Mouse (Mus musculus) liver, embryonic 11.5 days (tissue): ENCODE results near the gene Cd59b. TPM values are rescaled to one million over a fixed set of nuclear protein-coding genes. Genes with fewer than 3 reads are reported as not detected.
A peak's percentile ranks its signal among the peaks of the same experiment; 100 is the strongest.

Experiments used
- ATAC-seq: fragments of 200-750 bp; cut with Nextera tagmentation; replicated peaks from 2 replicates; pipeline ENCODE4 v1.8.0; 2017; ENCODE audit warnings: moderate number of reproducible peaks, mild to moderate bottlenecking, moderate TSS enrichment, moderate library complexity; ENCODE audit not compliant: low FRiP score
- DNase-seq: peaks from one replicate; pipeline ENCODE4 v3.0.0-alpha.2; 2017; ENCODE audit warnings: low spot score
- H3K27ac ChIP-seq: fragments of 300-500 bp; sonication (generic); 2 replicates; pipeline ENCODE4 v1.5.1; 2014; ENCODE audit warnings: mild to moderate bottlenecking, low read depth, low read length, control low read depth
- H3K27me3 ChIP-seq: fragments of 300-500 bp; sonication (generic); replicated peaks from 2 replicates; pipeline ENCODE4 v1.6.1; 2014; ENCODE audit warnings: low read length, mixed read lengths; ENCODE audit not compliant: control insufficient read depth, insufficient read depth
- H3K36me3 ChIP-seq: fragments of 300-500 bp; sonication (generic); 2 replicates; pipeline ENCODE4 v1.6.1; 2014; ENCODE audit warnings: mild to moderate bottlenecking, low read length, moderate library complexity, mixed read lengths; ENCODE audit not compliant: control insufficient read depth, insufficient read depth
- H3K4me1 ChIP-seq: fragments of 300-500 bp; sonication (generic); replicated peaks from 2 replicates; pipeline ENCODE4 v1.6.1; 2014; ENCODE audit warnings: low read length, mixed read lengths; ENCODE audit not compliant: control insufficient read depth, insufficient read depth
- H3K4me2 ChIP-seq: fragments of 300-500 bp; sonication (generic); 2 replicates; pipeline ENCODE4 v1.6.1; 2014; ENCODE audit warnings: mild to moderate bottlenecking, control low read depth, moderate library complexity
- H3K4me3 ChIP-seq: fragments of 300-500 bp; sonication (generic); 2 replicates; pipeline ENCODE4 v1.5.1; 2014; ENCODE audit warnings: low read depth, low read length, control low read depth
- H3K9ac ChIP-seq: fragments of 300-500 bp; sonication (generic); 2 replicates; pipeline ENCODE4 v1.6.1; 2014; ENCODE audit warnings: low read depth, low read length, control low read depth
- H3K9me3 ChIP-seq: fragments of 300-500 bp; sonication (generic); 2 replicates; pipeline ENCODE4 v1.6.1; 2016; ENCODE audit warnings: low read length, inconsistent platforms, mixed read lengths; ENCODE audit not compliant: control insufficient read depth
- WGBS: fragments of 180-500 bp; shearing (Covaris S2); extraction: QIAGEN DNeasy Blood & Tissue Kit; methylation state at CpG from one replicate; pipeline ENCODE4 v1.1.7; 2014; 5-methylcytosine and 5-hydroxymethylcytosine counted together
- polyA plus RNA-seq: library from polyadenylated mRNA; unstranded; fragments of >200 nt; fragmentation: Nextera tagmentation; extraction: Ambion mirVana; gene quantifications from 2 replicates; pipeline ENCODE4 v1.2.1, GENCODE M21; 2014

Cd59b gene
- polyA plus RNA-seq = 8.7 and 10.6 TPM in 2 replicates

GRCm38 (mm10) chr2:104069704-104070185 is at the start of gene Cd59b:
Gene Cd59b (plus strand): TSS chr2:104069849.
- DNase-seq (peak; percentile 80), ATAC-seq (peak; percentile 95)
- Histone ChIP-seq H3K27me3 (no peaks in the 10 kb centered on the region), H3K4me1 (no peaks in the 10 kb centered on the region), H3K36me3 (no peaks in the 10 kb centered on the region), H3K27ac (peak within 1 kb of the TSS; percentile 90), H3K9me3 (no peaks in the 10 kb centered on the region), H3K4me3 (peak within 1 kb of the TSS; percentile 49), H3K4me2 (peak within 1 kb of the TSS; percentile 73), H3K9ac (peak within 1 kb of the TSS; percentile 57)
- WGBS = 13% methylated on average over 13 of the region's 13 CpGs

- H3K9ac ChIP-seq = no peak overlapping the region
- ATAC-seq (no peak), DNase-seq (no peak)
- H3K9me3 ChIP-seq = no peaks in the 10 kb centered on the region
- no peak overlapping the region for H3K27ac ChIP-seq
- 72% methylated on average over 7 of the region's 7 CpGs for WGBS
- H3K4me2 ChIP-seq = no peak overlapping the region
- 0 out of 2 replicates have a peak, but pooled peaks cover 2% of the 10 kb centered on the region for H3K4me1 ChIP-seq
- H3K36me3 ChIP-seq = no peaks in the 10 kb centered on the region
- no peaks in the 10 kb centered on the region for H3K27me3 ChIP-seq
- H3K4me3 ChIP-seq = no peak overlapping the region
Measured at GRCm38 (mm10) chr2:104023096-104023495, 46.6 kb upstream of the Cd59b start.

GRCm38 (mm10) chr2:104024656-104025055 is 45.0 kb upstream of the Cd59b start:
- no peaks in the 10 kb centered on the region for H3K27me3 ChIP-seq
- H3K9me3 ChIP-seq = no peaks in the 10 kb centered on the region
- DNase-seq = no peak
- no peak for ATAC-seq
- H3K4me2 ChIP-seq = no peak overlapping the region
- no peak overlapping the region for H3K9ac ChIP-seq
- no peak overlapping the region for H3K4me3 ChIP-seq
- no peak overlapping the region for H3K27ac ChIP-seq
- H3K4me1 ChIP-seq = peaks cover 10% of the 10 kb centered on the region
- no peaks in the 10 kb centered on the region for H3K36me3 ChIP-seq
- WGBS = 90% methylated on average over 4 of the region's 4 CpGs

- Histone ChIP-seq H3K4me2 (peak within 1 kb of the TSS; percentile 88), H3K9ac (peak within 1 kb of the TSS; percentile 100), H3K27me3 (no peaks in the 10 kb centered on the region), H3K4me3 (peak within 1 kb of the TSS; percentile 92), H3K36me3 (no peaks in the 10 kb centered on the region), H3K9me3 (no peaks in the 10 kb centered on the region), H3K4me1 (peaks cover 19% of the 10 kb centered on the region), H3K27ac (peak within 1 kb of the TSS; percentile 86)
- 1% methylated on average over 42 of the region's 44 CpGs for WGBS
- ATAC-seq (peak; percentile 91), DNase-seq (peak; percentile 93)
Measured at GRCm38 (mm10) chr2:104027458-104028138, 42.1 kb upstream of the Cd59b start, which contains the start of gene Fbxo3. Gene Fbxo3 (plus strand): TSS chr2:104027721.

- H3K27me3 ChIP-seq = no peaks in the 10 kb centered on the region
- H3K4me1 ChIP-seq = peaks cover 19% of the 10 kb centered on the region
- H3K9ac ChIP-seq = peak within 1 kb of the TSS; percentile 100
- peak within 1 kb of the TSS; percentile 92 for H3K4me3 ChIP-seq
- ATAC-seq = peak; percentile 43
- H3K36me3 ChIP-seq = no peaks in the 10 kb centered on the region
- H3K27ac ChIP-seq = peak within 1 kb of the TSS; percentile 86
- under 1% methylated on average over 32 of the region's 32 CpGs for WGBS
- DNase-seq = no peak
- peak within 1 kb of the TSS; percentile 88 for H3K4me2 ChIP-seq
- H3K9me3 ChIP-seq = no peaks in the 10 kb centered on the region
Measured at GRCm38 (mm10) chr2:104028139-104028723, 41.4 kb upstream of the Cd59b start, which contains the start of gene 4931422A03Rik. Gene 4931422A03Rik (minus strand): TSS chr2:104028361.

GRCm38 (mm10) chr2:104029074-104029473 is 40.6 kb upstream of the Cd59b start:
- Histone ChIP-seq H3K9ac (peak overlapping the region; percentile 100), H3K4me2 (peak overlapping the region; percentile 88), H3K27ac (peak overlapping the region; percentile 86), H3K9me3 (no peaks in the 10 kb centered on the region), H3K36me3 (0 out of 2 replicates have a peak, but pooled peaks cover 3% of the 10 kb centered on the region), H3K27me3 (no peaks in the 10 kb centered on the region), H3K4me1 (peaks cover 19% of the 10 kb centered on the region), H3K4me3 (peak overlapping the region; percentile 92)
- no peak for DNase-seq
- WGBS = 29% methylated on average over 2 of the region's 2 CpGs
- ATAC-seq = peak; percentile 76

- Histone ChIP-seq H3K9me3 (no peaks in the 10 kb centered on the region), H3K27me3 (no peaks in the 10 kb centered on the region), H3K27ac (no peak overlapping the region), H3K9ac (no peak overlapping the region), H3K36me3 (0 out of 2 replicates have a peak, but pooled peaks cover 3% of the 10 kb centered on the region), H3K4me3 (no peak overlapping the region), H3K4me2 (peak overlapping the region; percentile 88), H3K4me1 (peaks cover 19% of the 10 kb centered on the region)
- ATAC-seq (no peak), DNase-seq (no peak)
- 80% methylated on average over 3 of the region's 3 CpGs for WGBS
Measured at GRCm38 (mm10) chr2:104030381-104030780, 39.3 kb upstream of the Cd59b start.

- ATAC-seq = no peak
- no peak overlapping the region for H3K4me3 ChIP-seq
Measured at GRCm38 (mm10) chr2:104032056-104032455, 37.6 kb upstream of the Cd59b start.

More at GRCm38 (mm10) chr2:104032056-104032455, 37.6 kb upstream of the Cd59b start:
- DNase-seq = no peak
- Histone ChIP-seq H3K4me2 (no peak overlapping the region), H3K9me3 (no peaks in the 10 kb centered on the region), H3K4me1 (peaks cover 19% of the 10 kb centered on the region), H3K36me3 (peaks cover 5% of the 10 kb centered on the region; the same call in 1 of the 2 replicates), H3K9ac (no peak overlapping the region), H3K27me3 (no peaks in the 10 kb centered on the region), H3K27ac (no peak overlapping the region)
- WGBS = 89% methylated on average over 3 of the region's 3 CpGs
